Mouse (Mus musculus): ENCODE data around the gene Guca2b. TPM values are rescaled to one million over a fixed set of nuclear protein-coding genes. Genes with fewer than 3 reads are reported as not detected.
"Not testable (repeated sequence)": the region's sequence is repeated elsewhere in the genome, so short reads cannot be mapped to it uniquely, and the experiment has no call there.

The Guca2b gene
- total and polyA plus RNA-seq, 3 experiments, result 0.33 TPM; not detected in 2

DNA sequence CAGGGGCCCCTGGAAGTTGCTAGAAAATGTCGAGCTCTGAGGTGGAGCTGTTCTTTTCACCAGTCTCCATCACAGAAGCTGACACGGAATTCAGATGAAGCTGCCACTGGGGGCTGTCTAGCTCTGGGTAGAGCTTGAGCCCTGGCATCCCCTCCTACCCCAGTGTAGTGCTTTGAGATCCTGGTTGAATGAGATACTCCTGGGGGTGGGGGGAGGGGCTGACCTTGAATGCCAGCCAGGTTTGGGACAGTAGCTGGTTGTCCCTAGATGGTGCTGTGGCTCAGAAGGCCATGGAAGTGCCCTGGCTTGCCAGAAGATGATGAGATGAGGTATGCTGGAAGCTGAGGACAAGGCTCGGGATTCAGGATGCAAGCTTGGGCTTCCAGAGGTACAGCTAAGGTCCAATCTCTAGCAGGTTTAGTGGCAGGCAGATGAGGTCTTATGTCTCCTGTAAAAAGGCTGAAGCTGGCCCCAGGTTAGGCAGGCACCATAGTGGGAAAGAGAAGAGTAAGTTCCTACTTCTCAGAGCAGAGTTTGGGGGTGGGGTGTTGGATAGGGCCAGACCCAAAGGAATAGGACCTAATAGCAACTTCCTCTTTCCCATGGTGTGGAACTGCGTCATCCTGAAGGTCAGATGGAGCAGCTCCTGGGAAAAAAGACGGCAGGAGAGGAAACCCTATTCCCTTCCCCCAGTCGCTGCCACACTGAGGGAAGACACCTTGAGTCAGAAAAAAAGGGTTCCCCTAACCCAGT, 23.7 kb downstream of the Guca2b start:
- H3K4me3 ChIP-seq (ENCODE audit: low read depth, low read length), result no peak overlapping the region
- H3K4me1 ChIP-seq (ENCODE audit: insufficient read depth, low read depth, low read length), result peaks cover 19% of the 10 kb centered on the region
- DNase-seq (ENCODE audit: low spot score) (no peak), ATAC-seq (ENCODE audit: extremely low read depth, insufficient number of reproducible peaks, low FRiP score, poor library complexity, severe bottlenecking) (no peak)
- no peaks in the 10 kb centered on the region for H3K9me3 ChIP-seq (replicated peaks)
- peaks cover 40% of the 10 kb centered on the region for H3K36me3 ChIP-seq (replicated peaks)
- no peak for TF ChIP-seq CTCF (IDR thresholded peaks at IDR 0.05; ENCODE audit: low read depth, low read length)
- no peak for TF ChIP-seq GATA1 (IDR thresholded peaks at IDR 0.05; ENCODE audit: borderline replicate concordance, low read length)
- TF ChIP-seq GATA2 (IDR thresholded peaks at IDR 0.05; ENCODE audit: borderline replicate concordance, low read depth, low read length), result no peak
- no peak for TF ChIP-seq POLR2AphosphoS5 (IDR thresholded peaks at IDR 0.05; ENCODE audit: insufficient replicate concordance, low read depth, low read length)
- TF ChIP-seq TAL1 (conservative IDR thresholded peaks at IDR 0.05; ENCODE audit: low read depth, low read length), result no peak
- peaks cover 8% of the 10 kb centered on the region; the same call in 1 of the 2 replicates for H3K27me3 ChIP-seq (ENCODE audit: insufficient read depth, low read length)

DNA sequence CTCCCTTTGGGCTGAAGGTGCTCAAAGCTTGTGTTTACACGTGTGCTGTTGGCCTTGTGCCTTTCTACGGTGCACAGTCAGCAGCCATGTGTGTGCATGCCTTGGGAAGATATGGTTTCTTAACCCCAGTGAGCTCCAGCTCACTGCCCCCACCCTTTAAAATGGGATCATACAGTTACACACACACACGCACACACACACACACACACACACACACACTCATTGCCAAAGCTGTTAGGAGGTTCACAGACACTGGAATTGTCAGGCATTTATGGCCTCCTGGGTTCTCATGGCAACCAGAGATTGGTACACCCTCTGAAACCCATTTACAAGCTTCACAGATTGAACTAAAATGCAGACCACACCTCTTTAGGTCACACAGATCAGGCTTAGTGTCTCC, 24.8 kb downstream of the Guca2b start:
- no peak for ATAC-seq (ENCODE audit: extremely low read depth, insufficient number of reproducible peaks, low FRiP score, poor library complexity, severe bottlenecking)
- Histone ChIP-seq H3K4me1 (ENCODE audit: insufficient read depth, low read depth, low read length) (peaks cover 19% of the 10 kb centered on the region), H3K9me3 (replicated peaks) (no peaks in the 10 kb centered on the region), H3K36me3 (replicated peaks) (peaks cover 51% of the 10 kb centered on the region), H3K4me3 (ENCODE audit: low read depth, low read length) (no peak overlapping the region), H3K27me3 (ENCODE audit: insufficient read depth, low read length) (peaks cover 6% of the 10 kb centered on the region; the same call in 1 of the 2 replicates)
- no peak for DNase-seq (ENCODE audit: low spot score)
- no peak for TF ChIP-seq CTCF (IDR thresholded peaks at IDR 0.05; ENCODE audit: low read depth, low read length)
- TF ChIP-seq TAL1 (conservative IDR thresholded peaks at IDR 0.05; ENCODE audit: low read depth, low read length), result no peak
- TF ChIP-seq GATA1 (IDR thresholded peaks at IDR 0.05; ENCODE audit: borderline replicate concordance, low read length), result no peak
- no peak for TF ChIP-seq GATA2 (IDR thresholded peaks at IDR 0.05; ENCODE audit: borderline replicate concordance, low read depth, low read length)
- no peak for TF ChIP-seq POLR2AphosphoS5 (IDR thresholded peaks at IDR 0.05; ENCODE audit: insufficient replicate concordance, low read depth, low read length)

DNA sequence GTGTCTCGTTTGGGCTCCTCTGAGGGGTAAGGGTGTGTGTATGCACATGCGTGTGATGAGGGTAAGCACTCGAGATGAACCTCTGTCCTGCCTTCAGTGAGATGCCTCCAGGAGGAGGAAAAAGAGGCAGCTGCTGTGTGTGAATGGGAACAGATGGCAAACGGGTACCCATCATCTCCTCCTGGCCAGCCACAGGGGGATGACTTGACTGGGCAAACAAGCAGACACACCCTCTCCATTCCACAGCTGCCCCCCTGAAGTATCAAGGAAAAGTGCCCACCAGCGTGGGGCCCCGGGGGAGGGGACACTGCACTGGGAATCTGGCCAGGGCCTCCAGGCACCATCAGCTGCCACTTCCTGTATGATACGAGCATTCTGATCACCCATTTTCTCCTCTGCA, 25.4 kb downstream of the Guca2b start:
- no peaks in the 10 kb centered on the region for H3K9me3 ChIP-seq (replicated peaks)
- H3K36me3 ChIP-seq (replicated peaks), result peaks cover 52% of the 10 kb centered on the region
- no peak for DNase-seq (ENCODE audit: low spot score)
- peaks cover 2% of the 10 kb centered on the region; the same call in 1 of the 2 replicates for H3K27me3 ChIP-seq (ENCODE audit: insufficient read depth, low read length)
- H3K4me1 ChIP-seq (ENCODE audit: insufficient read depth, low read depth, low read length), result peaks cover 19% of the 10 kb centered on the region
- no peak for ATAC-seq (ENCODE audit: extremely low read depth, insufficient number of reproducible peaks, low FRiP score, poor library complexity, severe bottlenecking)
- H3K4me3 ChIP-seq (ENCODE audit: low read depth, low read length), result no peak overlapping the region
- TF ChIP-seq GATA2 (IDR thresholded peaks at IDR 0.05; ENCODE audit: borderline replicate concordance, low read depth, low read length) (no peak), TAL1 (conservative IDR thresholded peaks at IDR 0.05; ENCODE audit: low read depth, low read length) (no peak), CTCF (IDR thresholded peaks at IDR 0.05; ENCODE audit: low read depth, low read length) (no peak), GATA1 (IDR thresholded peaks at IDR 0.05; ENCODE audit: borderline replicate concordance, low read length) (no peak), POLR2AphosphoS5 (IDR thresholded peaks at IDR 0.05; ENCODE audit: insufficient replicate concordance, low read depth, low read length) (no peak)

DNA sequence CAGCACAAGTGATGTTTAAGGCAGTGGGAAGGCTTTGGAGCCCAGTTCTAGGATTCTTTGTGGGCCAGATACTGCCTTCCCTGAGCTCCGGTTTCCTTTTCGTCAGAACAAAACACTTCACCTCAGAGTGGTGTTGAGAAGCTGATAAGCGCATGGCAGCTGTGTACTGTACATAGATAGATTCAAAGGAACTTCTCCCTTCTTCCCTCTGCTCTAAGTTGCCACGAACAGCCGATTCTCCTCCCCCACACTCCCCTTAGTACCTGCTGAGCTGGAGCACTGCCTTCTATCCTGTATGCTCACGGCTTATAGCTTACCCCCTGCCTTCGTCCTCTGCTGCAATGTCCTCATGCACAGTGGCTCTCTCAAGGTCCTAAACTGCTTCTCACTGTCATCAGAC, 26.0 kb downstream of the Guca2b start:
- Histone ChIP-seq H3K4me1 (ENCODE audit: insufficient read depth, low read depth, low read length) (peaks cover 19% of the 10 kb centered on the region), H3K4me3 (ENCODE audit: low read depth, low read length) (no peak overlapping the region), H3K9me3 (replicated peaks) (no peaks in the 10 kb centered on the region), H3K36me3 (replicated peaks) (peaks cover 52% of the 10 kb centered on the region), H3K27me3 (ENCODE audit: insufficient read depth, low read length) (no peaks in the 10 kb centered on the region)
- TF ChIP-seq TAL1 (conservative IDR thresholded peaks at IDR 0.05; ENCODE audit: low read depth, low read length), result no peak
- TF ChIP-seq GATA2 (IDR thresholded peaks at IDR 0.05; ENCODE audit: borderline replicate concordance, low read depth, low read length), result no peak
- TF ChIP-seq POLR2AphosphoS5 (IDR thresholded peaks at IDR 0.05; ENCODE audit: insufficient replicate concordance, low read depth, low read length), result no peak
- TF ChIP-seq CTCF (IDR thresholded peaks at IDR 0.05; ENCODE audit: low read depth, low read length), result no peak
- TF ChIP-seq GATA1 (IDR thresholded peaks at IDR 0.05; ENCODE audit: borderline replicate concordance, low read length), result no peak
- DNase-seq (ENCODE audit: low spot score) (no peak), ATAC-seq (ENCODE audit: extremely low read depth, insufficient number of reproducible peaks, low FRiP score, poor library complexity, severe bottlenecking) (no peak)

DNA sequence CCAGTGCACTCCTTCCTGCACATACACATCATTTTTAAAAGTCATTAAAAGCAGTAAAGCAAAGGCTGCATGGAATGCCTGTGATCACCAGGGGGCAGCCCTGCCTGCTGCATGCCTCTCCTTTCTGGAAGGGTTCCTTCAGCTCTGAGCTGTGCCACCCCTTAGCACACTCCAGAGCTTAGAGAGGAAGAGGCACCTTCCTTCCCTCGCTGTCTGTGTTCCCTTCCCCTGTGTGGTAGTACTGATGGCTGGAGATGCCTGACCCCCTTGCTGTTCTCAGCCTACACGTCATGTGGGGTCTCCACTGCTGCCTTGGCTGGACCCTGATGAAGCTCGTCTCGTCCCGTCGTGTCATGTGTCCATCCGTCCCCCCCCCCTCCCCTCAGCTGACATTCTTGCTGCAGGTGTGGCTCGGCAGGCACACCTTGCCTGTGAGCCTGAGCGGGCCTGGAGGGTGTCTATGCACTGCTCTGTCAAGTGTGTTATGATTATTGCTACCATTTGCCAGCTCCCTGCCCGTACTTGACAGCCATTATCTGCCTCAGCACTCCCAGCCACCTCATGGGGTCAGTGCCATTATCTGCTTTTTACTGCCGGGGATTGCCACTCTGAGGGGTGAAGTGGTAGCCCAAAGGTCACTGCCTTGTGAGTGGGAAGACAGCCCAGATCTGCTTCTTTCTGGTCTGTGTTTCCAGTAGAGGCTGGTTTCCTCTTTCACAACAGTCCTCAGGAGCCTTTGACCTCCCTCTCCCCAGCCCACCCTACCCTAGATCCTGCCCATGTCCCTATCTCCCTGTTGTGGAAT, 27.4 kb downstream of the Guca2b start:
- ATAC-seq (ENCODE audit: extremely low read depth, insufficient number of reproducible peaks, low FRiP score, poor library complexity, severe bottlenecking) (no peak; the same call in 1 of the 2 replicates), DNase-seq (ENCODE audit: low spot score) (no peak)
- H3K9me3 ChIP-seq (replicated peaks), result no peaks in the 10 kb centered on the region
- H3K27me3 ChIP-seq (ENCODE audit: insufficient read depth, low read length), result no peaks in the 10 kb centered on the region
- H3K4me1 ChIP-seq (ENCODE audit: insufficient read depth, low read depth, low read length), result peaks cover 11% of the 10 kb centered on the region
- TF ChIP-seq CTCF (IDR thresholded peaks at IDR 0.05; ENCODE audit: low read depth, low read length), result 0 out of 2 replicates have a peak, but pooled peaks have one; percentile 4
- TF ChIP-seq GATA1 (IDR thresholded peaks at IDR 0.05; ENCODE audit: borderline replicate concordance, low read length), result no peak
- no peak overlapping the region for H3K4me3 ChIP-seq (ENCODE audit: low read depth, low read length)
- peaks cover 62% of the 10 kb centered on the region for H3K36me3 ChIP-seq (replicated peaks)

DNA sequence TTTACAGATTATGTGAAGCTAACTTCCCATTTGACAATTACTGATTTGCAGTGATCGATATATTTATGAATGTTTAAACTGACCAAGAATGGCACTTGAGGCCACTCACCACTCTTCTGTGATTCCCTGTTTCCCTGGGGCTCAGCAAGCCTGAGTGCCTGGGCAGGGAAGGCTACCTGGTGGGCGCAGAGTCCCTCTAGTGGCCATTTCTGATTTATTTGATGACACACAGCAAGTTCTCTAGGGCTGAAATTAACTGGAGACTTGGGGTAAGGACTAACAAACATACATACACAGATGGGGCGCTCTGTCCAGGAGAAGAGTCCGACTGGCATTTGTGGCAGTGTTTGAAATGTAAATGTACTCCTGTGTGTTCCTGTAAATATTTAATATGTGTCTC, 30.4 kb downstream of the Guca2b start:
- not testable (repeated sequence) for H3K4me3 ChIP-seq (ENCODE audit: low read depth, low read length); ATAC-seq (ENCODE audit: extremely low read depth, insufficient number of reproducible peaks, low FRiP score, poor library complexity, severe bottlenecking); H3K4me1 ChIP-seq (ENCODE audit: insufficient read depth, low read depth, low read length); H3K9me3 ChIP-seq (replicated peaks); DNase-seq (ENCODE audit: low spot score); H3K27me3 ChIP-seq (ENCODE audit: insufficient read depth, low read length)
- H3K36me3 ChIP-seq (replicated peaks), result peaks cover 80% of the 10 kb centered on the region

Measured in G1E (cell line).